Mouse (Mus musculus): ENCODE results near the gene Podxl2. TPM values are rescaled to one million over a fixed set of nuclear protein-coding genes. Genes with fewer than 3 reads are reported as not detected.

The Podxl2 gene
- polyA plus RNA-seq, 1 experiment from 2014 or later = 56.7 TPM

- H3K27me3 ChIP-seq (ENCODE audit: insufficient read depth, low read length) = no peaks in the 10 kb centered on the region
- H3K9me3 ChIP-seq (ENCODE audit: low read depth, low read length) = no peaks in the 10 kb centered on the region
- no peak overlapping the region for H3K27ac ChIP-seq (ENCODE audit: low read depth)
- no peak overlapping the region for H3K4me3 ChIP-seq (ENCODE audit: low read depth, low read length)
- TF ChIP-seq CTCF (IDR thresholded peaks at IDR 0.05; ENCODE audit: low read depth) = no peak
- WGBS = 84% methylated on average over 6 of the region's 6 CpGs
- H3K4me2 ChIP-seq = no peak overlapping the region
- ATAC-seq (ENCODE audit: insufficient read depth) (no peak), DNase-seq (no peak)
- no peaks in the 10 kb centered on the region for H3K4me1 ChIP-seq (ENCODE audit: insufficient read depth)
- H3K9ac ChIP-seq = no peak overlapping the region
- peaks cover 45% of the 10 kb centered on the region for H3K36me3 ChIP-seq (ENCODE audit: insufficient read depth)
Measured at GRCm38 (mm10) chr6:88909151-88909550, 34.3 kb upstream of the Podxl2 start.

- Histone ChIP-seq H3K9me3 (ENCODE audit: low read depth, low read length) (no peaks in the 10 kb centered on the region), H3K27me3 (ENCODE audit: insufficient read depth, low read length) (no peaks in the 10 kb centered on the region), H3K27ac (ENCODE audit: low read depth) (no peak overlapping the region), H3K4me3 (ENCODE audit: low read depth, low read length) (no peak overlapping the region), H3K4me1 (ENCODE audit: insufficient read depth) (peaks cover 11% of the 10 kb centered on the region; the same call in 1 of the 2 replicates), H3K4me2 (peak overlapping the region; percentile 40; the same call in 1 of the 2 replicates), H3K9ac (no peak overlapping the region), H3K36me3 (ENCODE audit: insufficient read depth) (peaks cover 35% of the 10 kb centered on the region)
- ATAC-seq (ENCODE audit: insufficient read depth) (peak; percentile 10; the same call in 1 of the 2 replicates), DNase-seq (peak; percentile 87)
- WGBS = 18% methylated on average over 16 of the region's 16 CpGs
- TF ChIP-seq CTCF (IDR thresholded peaks at IDR 0.05; ENCODE audit: low read depth) = peak; percentile 91
Measured at GRCm38 (mm10) chr6:88906369-88907108, 31.7 kb upstream of the Podxl2 start.

- peaks cover 20% of the 10 kb centered on the region for H3K36me3 ChIP-seq (ENCODE audit: insufficient read depth)
- no peak overlapping the region for H3K4me3 ChIP-seq (ENCODE audit: low read depth, low read length)
- H3K27me3 ChIP-seq (ENCODE audit: insufficient read depth, low read length) = no peaks in the 10 kb centered on the region
- peaks cover 15% of the 10 kb centered on the region for H3K4me1 ChIP-seq (ENCODE audit: insufficient read depth)
- DNase-seq (no peak), ATAC-seq (ENCODE audit: insufficient read depth) (no peak)
- H3K27ac ChIP-seq (ENCODE audit: low read depth) = no peak overlapping the region
- 83% methylated on average over 7 of the region's 7 CpGs for whole genome bisulfite sequencing
- H3K9me3 ChIP-seq (ENCODE audit: low read depth, low read length) = no peaks in the 10 kb centered on the region
- no peak overlapping the region for H3K4me2 ChIP-seq
- H3K9ac ChIP-seq = no peak overlapping the region
- TF ChIP-seq CTCF (IDR thresholded peaks at IDR 0.05; ENCODE audit: low read depth) = no peak
Measured at GRCm38 (mm10) chr6:88905042-88905441, 30.2 kb upstream of the Podxl2 start.

- Histone ChIP-seq H3K9ac (no peak overlapping the region), H3K4me1 (ENCODE audit: insufficient read depth) (peaks cover 15% of the 10 kb centered on the region), H3K27me3 (ENCODE audit: insufficient read depth, low read length) (no peaks in the 10 kb centered on the region), H3K4me3 (ENCODE audit: low read depth, low read length) (no peak overlapping the region), H3K9me3 (ENCODE audit: low read depth, low read length) (no peaks in the 10 kb centered on the region), H3K27ac (ENCODE audit: low read depth) (no peak overlapping the region), H3K36me3 (ENCODE audit: insufficient read depth) (peaks cover 15% of the 10 kb centered on the region), H3K4me2 (peak overlapping the region; percentile 89; the same call in 1 of the 2 replicates)
- ATAC-seq (ENCODE audit: insufficient read depth) = no peak
- WGBS = 86% methylated on average over 4 of the region's 4 CpGs
- no peak for DNase-seq
- TF ChIP-seq CTCF (IDR thresholded peaks at IDR 0.05; ENCODE audit: low read depth) = no peak
Measured at GRCm38 (mm10) chr6:88904456-88904974, 29.7 kb upstream of the Podxl2 start.

GRCm38 (mm10) chr6:88903708-88904107 is 28.9 kb upstream of the Podxl2 start:
- H3K9me3 ChIP-seq (ENCODE audit: low read depth, low read length) = no peaks in the 10 kb centered on the region
- no peak overlapping the region for H3K27ac ChIP-seq (ENCODE audit: low read depth)
- H3K36me3 ChIP-seq (ENCODE audit: insufficient read depth) = peaks cover 8% of the 10 kb centered on the region; the same call in 1 of the 2 replicates
- no peak for TF ChIP-seq CTCF (IDR thresholded peaks at IDR 0.05; ENCODE audit: low read depth)
- DNase-seq (no peak), ATAC-seq (ENCODE audit: insufficient read depth) (no peak)
- H3K4me3 ChIP-seq (ENCODE audit: low read depth, low read length) = peak overlapping the region; percentile 69
- H3K9ac ChIP-seq = peak overlapping the region; percentile 81
- H3K27me3 ChIP-seq (ENCODE audit: insufficient read depth, low read length) = no peaks in the 10 kb centered on the region
- 71% methylated on average over 5 of the region's 5 CpGs for WGBS
- peak overlapping the region; percentile 89 for H3K4me2 ChIP-seq
- peaks cover 15% of the 10 kb centered on the region for H3K4me1 ChIP-seq (ENCODE audit: insufficient read depth)

- H3K27me3 ChIP-seq (ENCODE audit: insufficient read depth, low read length) = no peaks in the 10 kb centered on the region
- H3K4me3 ChIP-seq (ENCODE audit: low read depth, low read length) = peak within 1 kb of the TSS; percentile 69
- H3K9me3 ChIP-seq (ENCODE audit: low read depth, low read length) = no peaks in the 10 kb centered on the region
- under 1% methylated on average over 66 of the region's 66 CpGs for WGBS
- H3K27ac ChIP-seq (ENCODE audit: low read depth) = peak within 1 kb of the TSS; percentile 93
- DNase-seq = peak; percentile 98
- TF ChIP-seq CTCF (IDR thresholded peaks at IDR 0.05; ENCODE audit: low read depth) = peak; percentile 42; the same call in 1 of the 2 replicates
- peak within 1 kb of the TSS; percentile 89 for H3K4me2 ChIP-seq
- ATAC-seq (ENCODE audit: insufficient read depth) = peak; percentile 86
- H3K9ac ChIP-seq = peak within 1 kb of the TSS; percentile 81
- H3K36me3 ChIP-seq (ENCODE audit: insufficient read depth) = peaks cover 1% of the 10 kb centered on the region; the same call in 1 of the 2 replicates
- peaks cover 15% of the 10 kb centered on the region for H3K4me1 ChIP-seq (ENCODE audit: insufficient read depth)
Measured at GRCm38 (mm10) chr6:88901947-88902820, 27.3 kb upstream of the Podxl2 start, which contains the start of gene Tpra1. Gene Tpra1, plus strand, starts transcription at chr6:88902251.
